Mouse (Mus musculus): ENCODE measurements around the gene Ttc22.

The Ttc22 gene

GRCm38 (mm10) chr4:106614881-106615280 lies 7.4 kb upstream of the Ttc22 start:
- DNase-seq (ENCODE audit: extremely low read depth, low read depth), result peak; percentile 15

GRCm38 (mm10) chr4:106615637-106616036 lies 6.6 kb upstream of the Ttc22 start:
- peak; percentile 90 for DNase-seq (ENCODE audit: extremely low read depth, low read depth)

GRCm38 (mm10) chr4:106617056-106617455 lies 5.2 kb upstream of the Ttc22 start, which contains the start of gene Lexm:
Lexm (minus strand) TSS chr4:106617241.
- peak; percentile 16 for DNase-seq (ENCODE audit: extremely low read depth, low read depth)

- DNase-seq (ENCODE audit: extremely low read depth, low read depth), result no peak
Observed at GRCm38 (mm10) chr4:106618898-106619297, 3.3 kb upstream of the Ttc22 start.

GRCm38 (mm10) chr4:106621428-106621827 lies 804 bp upstream of the Ttc22 start:
- DNase-seq (ENCODE audit: extremely low read depth, low read depth), result no peak

- no peak for DNase-seq (ENCODE audit: extremely low read depth, low read depth)
Observed at GRCm38 (mm10) chr4:106622712-106623111, 480 bp downstream of the Ttc22 start.

- no peak for DNase-seq (ENCODE audit: extremely low read depth, low read depth)
Observed at GRCm38 (mm10) chr4:106624271-106624670, 2.0 kb downstream of the Ttc22 start.

- no peak for DNase-seq (ENCODE audit: extremely low read depth, low read depth)
Observed at GRCm38 (mm10) chr4:106627809-106628208, 5.6 kb downstream of the Ttc22 start.

GRCm38 (mm10) chr4:106628650-106629360 lies 6.6 kb downstream of the Ttc22 start:
- DNase-seq (ENCODE audit: extremely low read depth, low read depth), result no peak

- DNase-seq (ENCODE audit: extremely low read depth, low read depth), result no peak
Observed at GRCm38 (mm10) chr4:106629374-106629773, 7.1 kb downstream of the Ttc22 start.

GRCm38 (mm10) chr4:106630333-106631220 lies 8.3 kb downstream of the Ttc22 start:
- DNase-seq (ENCODE audit: extremely low read depth, low read depth), result peak; percentile 25

GRCm38 (mm10) chr4:106632313-106632712 lies 10.1 kb downstream of the Ttc22 start:
- no peak for DNase-seq (ENCODE audit: extremely low read depth, low read depth)

GRCm38 (mm10) chr4:106633281-106634085 lies 11.3 kb downstream of the Ttc22 start:
- DNase-seq (ENCODE audit: extremely low read depth, low read depth), result no peak

- no peak for DNase-seq (ENCODE audit: extremely low read depth, low read depth)
Observed at GRCm38 (mm10) chr4:106634086-106634479, 11.9 kb downstream of the Ttc22 start.

GRCm38 (mm10) chr4:106643483-106644217 lies 21.4 kb downstream of the Ttc22 start:
- no peak for DNase-seq (ENCODE audit: extremely low read depth, low read depth)

- no peak for DNase-seq (ENCODE audit: extremely low read depth, low read depth)
Observed at GRCm38 (mm10) chr4:106644218-106644610, 22.0 kb downstream of the Ttc22 start.

- no peak for DNase-seq (ENCODE audit: extremely low read depth, low read depth)
Observed at GRCm38 (mm10) chr4:106645797-106646196, 23.6 kb downstream of the Ttc22 start.

- DNase-seq (ENCODE audit: extremely low read depth, low read depth), result no peak
Observed at GRCm38 (mm10) chr4:106647137-106647536, 24.9 kb downstream of the Ttc22 start.

GRCm38 (mm10) chr4:106650833-106651527 lies 28.7 kb downstream of the Ttc22 start, which contains the start of gene Pars2:
Pars2 (plus strand) TSS chr4:106651069.
- DNase-seq (ENCODE audit: extremely low read depth, low read depth), result peak; percentile 94

GRCm38 (mm10) chr4:106652546-106652945 lies 30.3 kb downstream of the Ttc22 start:
- no peak for DNase-seq (ENCODE audit: extremely low read depth, low read depth)

All from MEL-GATA-1-ER (cell line).